Mouse (Mus musculus) limb, embryonic 11.5 days (tissue): ENCODE data around the gene Erich4. TPM values are rescaled to one million over a fixed set of nuclear protein-coding genes. Genes with fewer than 3 reads are reported as not detected.
A peak's percentile ranks its signal among the peaks of the same experiment; 100 is the strongest.

Experiments
- ATAC-seq: fragments of 200-750 bp; cut with Nextera tagmentation; 2 replicates; pipeline ENCODE4 v1.8.0; 2017; ENCODE audit warnings: low read depth; ENCODE audit not compliant: insufficient number of reproducible peaks, low FRiP score, low TSS enrichment
- DNase-seq: peaks from one replicate; pipeline ENCODE4 v3.0.0-alpha.2; 2015; ENCODE audit warnings: low spot score
- H3K27ac ChIP-seq: fragments of 300-500 bp; sonication (generic); replicated peaks from 2 replicates; pipeline ENCODE4 v1.5.1; 2014; ENCODE audit warnings: low read depth, mild to moderate bottlenecking, low read length
- H3K27me3 ChIP-seq: fragments of 300-500 bp; sonication (generic); 2 replicates; pipeline ENCODE4 v1.6.1; 2014; ENCODE audit warnings: mild to moderate bottlenecking, low read length, mixed read lengths; ENCODE audit not compliant: control insufficient read depth, insufficient read depth
- H3K36me3 ChIP-seq: fragments of 300-500 bp; sonication (generic); 2 replicates; pipeline ENCODE4 v1.6.1; 2014; ENCODE audit warnings: mild to moderate bottlenecking, low read length, moderate library complexity, mixed read lengths; ENCODE audit not compliant: control insufficient read depth, insufficient read depth
- H3K4me1 ChIP-seq: fragments of 300-500 bp; sonication (generic); 2 replicates; pipeline ENCODE4 v1.6.1; 2014; ENCODE audit warnings: low read length, mixed read lengths; ENCODE audit not compliant: control insufficient read depth, insufficient read depth
- H3K4me2 ChIP-seq: fragments of 300-500 bp; sonication (generic); 2 replicates; pipeline ENCODE4 v1.6.1; 2014; ENCODE audit warnings: low read depth, mild to moderate bottlenecking, moderate library complexity; ENCODE audit not compliant: severe bottlenecking
- H3K4me3 ChIP-seq: fragments of 300-500 bp; sonication (generic); 2 replicates; pipeline ENCODE4 v1.5.1; 2014; ENCODE audit warnings: low read depth, low read length
- H3K9ac ChIP-seq: fragments of 300-500 bp; sonication (generic); 2 replicates; pipeline ENCODE4 v1.6.1; 2014; ENCODE audit warnings: mild to moderate bottlenecking, low read length
- H3K9me3 ChIP-seq: fragments of 300-500 bp; sonication (generic); 2 replicates; pipeline ENCODE4 v1.6.1; 2016; ENCODE audit warnings: low read length; ENCODE audit not compliant: control insufficient read depth
- WGBS: fragments of 180-500 bp; shearing (Covaris S2); extraction: QIAGEN DNeasy Blood & Tissue Kit; methylation state at CpG from one replicate; pipeline ENCODE4 v1.1.7; 2014; 5-methylcytosine and 5-hydroxymethylcytosine counted together
- polyA plus RNA-seq: library from polyadenylated mRNA; unstranded; fragments of >200 nt; fragmentation: Nextera tagmentation; extraction: Ambion mirVana; gene quantifications from 2 replicates; pipeline ENCODE4 v1.2.1, GENCODE M21; 2014

The Erich4 gene
- polyA plus RNA-seq, 1 experiment from 2014 or later: not detected

DNA sequence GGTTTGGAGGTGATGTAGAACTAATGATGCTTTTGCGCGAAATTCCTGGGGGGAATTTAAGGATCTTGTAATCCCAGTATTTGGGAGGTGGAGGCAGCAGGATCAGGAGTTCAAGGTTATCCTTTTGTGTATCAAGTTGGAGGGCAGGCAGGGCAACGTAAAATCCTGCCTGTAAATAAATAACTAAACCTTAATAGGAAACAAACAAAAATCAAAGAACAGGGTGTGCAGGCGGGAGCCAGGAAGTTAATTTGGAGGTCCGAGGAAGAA, 4.0 kb upstream of the Erich4 start:
- no peak for DNase-seq
- Histone ChIP-seq H3K27ac (no peak overlapping the region), H3K4me3 (peak overlapping the region; percentile 52), H3K4me2 (peak overlapping the region; percentile 50), H3K9me3 (no peaks in the 10 kb centered on the region), H3K36me3 (0 out of 2 replicates have a peak, but pooled peaks cover 3% of the 10 kb centered on the region), H3K9ac (peak overlapping the region; percentile 53), H3K27me3 (no peaks in the 10 kb centered on the region), H3K4me1 (0 out of 2 replicates have a peak, but pooled peaks cover 3% of the 10 kb centered on the region)
- ATAC-seq: no peak
- whole genome bisulfite sequencing: 19% methylated on average over 5 of the region's 5 CpGs

DNA sequence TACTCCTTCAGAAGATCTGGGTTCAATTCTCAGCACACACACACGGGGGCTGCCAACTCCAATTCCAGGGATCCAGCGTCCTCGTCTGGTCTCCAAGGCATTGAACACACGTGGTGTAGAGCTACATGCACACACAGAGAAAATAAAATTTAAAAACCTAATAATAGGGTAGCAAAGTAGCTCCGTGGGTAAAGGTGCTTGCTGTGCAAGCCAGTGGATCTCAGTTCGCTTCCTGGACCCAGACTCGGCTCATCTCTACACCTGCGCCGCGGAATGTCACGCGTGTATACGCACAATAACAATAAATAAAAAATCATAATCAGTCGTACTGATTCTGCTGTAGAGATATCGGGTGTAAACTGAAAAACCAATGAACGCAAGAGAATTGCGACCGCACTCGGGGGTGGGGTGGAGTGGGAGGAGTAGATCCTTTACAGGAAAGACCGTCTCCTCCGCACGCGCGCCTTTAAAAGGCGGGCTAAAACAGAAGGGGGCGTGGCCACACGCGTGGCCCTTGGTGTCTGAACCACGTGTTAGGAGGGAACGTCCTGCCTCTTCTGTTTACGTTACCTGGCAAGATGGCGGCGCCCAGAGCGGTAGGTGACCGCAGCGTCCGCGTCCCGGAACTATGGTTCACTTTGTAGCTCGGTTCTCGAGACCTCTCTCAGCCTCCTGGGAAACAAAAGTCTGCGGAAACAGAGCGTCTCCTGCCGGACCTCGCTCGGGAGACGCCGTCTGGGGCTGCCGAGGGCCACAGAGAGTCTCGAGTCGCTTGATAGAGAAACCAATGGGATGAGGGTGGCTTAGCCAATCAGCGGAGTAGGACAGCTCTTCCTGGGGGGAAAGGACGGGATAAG, 3.4 kb upstream of the Erich4 start, which contains the start of gene Dmac2:
Gene Dmac2, plus strand, starts transcription at position 550 of the 857 bp plus-strand sequence.
- H3K27ac ChIP-seq: no peak within 1 kb of the TSS
- H3K4me1 ChIP-seq: 0 out of 2 replicates have a peak, but pooled peaks cover 3% of the 10 kb centered on the region
- peak within 1 kb of the TSS; percentile 50 for H3K4me2 ChIP-seq
- DNase-seq: peak; percentile 94
- H3K27me3 ChIP-seq: no peaks in the 10 kb centered on the region
- WGBS: 2% methylated on average over 53 of the region's 53 CpGs
- peak within 1 kb of the TSS; percentile 53 for H3K9ac ChIP-seq
- peak within 1 kb of the TSS; percentile 52 for H3K4me3 ChIP-seq
- H3K36me3 ChIP-seq: 0 out of 2 replicates have a peak, but pooled peaks cover 3% of the 10 kb centered on the region
- ATAC-seq: peak; percentile 92
- H3K9me3 ChIP-seq: no peaks in the 10 kb centered on the region

DNA sequence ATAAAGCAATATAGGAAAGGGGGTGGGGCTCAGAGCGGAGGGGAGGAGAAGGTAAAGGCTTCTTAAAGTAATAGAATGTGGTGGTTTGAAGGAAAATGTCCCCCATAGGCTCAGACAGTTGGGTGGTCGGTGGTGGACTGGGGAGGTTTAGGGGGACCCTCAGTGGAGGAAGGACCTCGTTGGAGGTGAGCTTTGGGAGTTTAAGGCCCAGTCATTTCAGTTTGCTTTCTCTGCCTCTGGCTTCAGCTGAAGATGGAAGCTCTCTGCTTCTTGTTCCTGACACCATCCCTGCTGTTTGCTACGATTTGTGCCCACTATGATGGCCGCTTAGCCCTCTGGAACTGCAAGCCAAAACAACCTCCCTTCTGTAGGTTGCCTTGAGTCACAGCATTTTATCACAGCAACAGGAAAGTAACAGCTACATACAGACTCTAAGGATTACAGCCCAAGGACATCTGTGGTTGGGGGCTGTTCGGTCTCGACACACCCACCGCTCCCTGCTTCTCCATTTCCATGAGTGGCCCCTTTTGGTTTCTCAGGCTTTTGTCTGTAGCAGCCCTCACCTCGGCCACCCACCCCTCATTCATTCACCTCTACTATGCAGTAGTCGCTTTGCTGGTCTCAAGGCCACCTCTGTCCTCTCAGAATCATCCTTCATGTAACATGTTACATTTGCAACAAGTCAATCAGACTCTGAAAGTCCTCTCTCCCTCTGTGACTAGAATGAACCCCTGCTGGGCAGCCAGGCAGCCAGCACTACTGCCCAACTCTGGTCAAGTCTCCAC, 1.9 kb upstream of the Erich4 start:
- 0 out of 2 replicates have a peak, but pooled peaks cover 3% of the 10 kb centered on the region for H3K4me1 ChIP-seq
- WGBS: 81% methylated on average over 10 of the region's 10 CpGs
- H3K4me3 ChIP-seq: no peak overlapping the region
- no peaks in the 10 kb centered on the region for H3K9me3 ChIP-seq
- 0 out of 2 replicates have a peak, but pooled peaks cover 3% of the 10 kb centered on the region for H3K36me3 ChIP-seq
- no peak overlapping the region for H3K4me2 ChIP-seq
- no peaks in the 10 kb centered on the region for H3K27me3 ChIP-seq
- DNase-seq: no peak
- no peak overlapping the region for H3K27ac ChIP-seq
- no peak for ATAC-seq
- no peak overlapping the region for H3K9ac ChIP-seq

- no peak overlapping the region for H3K4me2 ChIP-seq
- no peak for DNase-seq
- H3K9ac ChIP-seq: no peak overlapping the region
- no peaks in the 10 kb centered on the region for H3K9me3 ChIP-seq
- no peak for ATAC-seq
- H3K27me3 ChIP-seq: no peaks in the 10 kb centered on the region
- WGBS: 74% methylated on average over 21 of the region's 21 CpGs
- no peak overlapping the region for H3K4me3 ChIP-seq
- no peaks in the 10 kb centered on the region for H3K36me3 ChIP-seq
- no peak overlapping the region for H3K27ac ChIP-seq
- 0 out of 2 replicates have a peak, but pooled peaks cover 3% of the 10 kb centered on the region for H3K4me1 ChIP-seq
These were observed 624 bp downstream of the Erich4 start for GRCm38 (mm10) chr7:25614831-25615705.

DNA sequence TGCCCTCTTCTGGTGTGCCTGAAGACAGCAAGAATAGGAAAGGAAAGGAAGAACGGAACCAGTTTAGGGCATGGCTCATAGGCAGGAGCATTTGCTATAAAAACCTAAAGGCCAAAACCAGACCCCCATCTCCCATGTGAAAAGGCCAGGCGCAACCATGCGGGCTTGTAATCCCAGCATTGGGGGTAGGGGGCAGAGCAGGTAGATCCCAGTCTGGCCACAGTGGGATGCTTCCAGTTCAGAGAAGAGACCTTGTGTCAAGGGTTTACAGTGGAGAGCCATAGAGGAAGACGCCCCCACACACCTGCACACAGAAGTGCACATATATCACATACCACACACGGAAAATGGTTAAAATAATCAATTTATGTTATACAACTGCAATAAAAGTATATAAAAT, 1.6 kb downstream of the Erich4 start:
- Histone ChIP-seq H3K9me3 (no peaks in the 10 kb centered on the region), H3K27ac (no peak overlapping the region), H3K9ac (no peak overlapping the region), H3K4me3 (no peak overlapping the region), H3K27me3 (no peaks in the 10 kb centered on the region), H3K4me2 (no peak overlapping the region), H3K36me3 (no peaks in the 10 kb centered on the region), H3K4me1 (no peaks in the 10 kb centered on the region)
- DNase-seq: no peak
- WGBS: 91% methylated on average over 5 of the region's 5 CpGs
- ATAC-seq: no peak

DNA sequence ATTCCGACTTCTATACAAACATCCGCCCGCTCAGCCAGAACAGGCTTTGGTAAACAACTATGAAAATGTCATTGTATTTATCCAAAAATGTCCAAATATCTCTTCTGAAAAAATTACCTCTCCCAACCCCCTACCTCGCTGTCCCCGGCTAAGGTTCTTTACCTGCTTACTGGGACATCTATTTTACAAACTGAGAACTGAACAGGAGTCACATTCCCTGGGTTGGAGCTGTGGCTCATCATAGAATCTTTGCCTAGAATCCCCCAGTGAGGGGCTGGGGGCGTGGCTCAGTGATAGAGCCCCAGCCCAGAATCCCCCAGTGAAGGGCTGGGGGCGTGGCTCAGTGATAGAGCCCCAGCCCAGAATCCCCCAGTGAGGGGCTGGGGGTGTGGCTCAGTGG, 4.2 kb downstream of the Erich4 start:
- no peak for ATAC-seq

GRCm38 (mm10) chr7:25610056-25610455, 5.6 kb downstream of the Erich4 start:
- H3K27ac ChIP-seq: no peak overlapping the region
- 45% methylated on average over 6 of the region's 6 CpGs for WGBS

More for the DNA sequence above, 4.2 kb downstream of the Erich4 start:
- Histone ChIP-seq H3K4me2 (no peak overlapping the region), H3K36me3 (no peaks in the 10 kb centered on the region), H3K9me3 (no peaks in the 10 kb centered on the region), H3K4me1 (no peaks in the 10 kb centered on the region), H3K27me3 (no peaks in the 10 kb centered on the region), H3K4me3 (no peak overlapping the region), H3K9ac (no peak overlapping the region), H3K27ac (no peak overlapping the region)
- 56% methylated on average over 7 of the region's 7 CpGs for WGBS
- DNase-seq: no peak

DNA sequence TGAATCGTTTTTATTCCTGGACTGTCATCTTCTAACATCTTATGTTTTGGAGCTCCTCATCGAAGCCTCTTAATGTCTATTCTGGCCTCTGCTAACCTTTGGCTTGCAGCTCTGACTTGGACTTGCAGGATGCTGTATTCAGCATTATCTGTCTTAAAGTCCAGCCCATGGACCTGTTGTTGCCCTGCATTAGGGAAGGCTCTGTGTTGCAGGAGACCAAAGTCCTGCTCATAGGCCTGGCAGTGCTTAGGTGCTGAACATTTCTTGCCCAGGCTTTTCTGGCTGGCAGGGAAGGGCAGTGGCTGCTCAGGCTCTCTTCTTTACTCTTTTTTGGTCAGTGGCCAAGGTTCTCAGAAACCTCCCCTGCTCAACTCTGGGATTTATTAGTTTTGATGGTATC, 8.5 kb downstream of the Erich4 start:
- Histone ChIP-seq H3K9ac (no peak overlapping the region), H3K4me2 (no peak overlapping the region), H3K36me3 (no peaks in the 10 kb centered on the region), H3K4me1 (no peaks in the 10 kb centered on the region), H3K27ac (no peak overlapping the region), H3K4me3 (no peak overlapping the region), H3K9me3 (no peaks in the 10 kb centered on the region), H3K27me3 (no peaks in the 10 kb centered on the region)
- WGBS: 83% methylated on average over 2 of the region's 2 CpGs
- ATAC-seq: no peak
- no peak for DNase-seq

More at GRCm38 (mm10) chr7:25610056-25610455, 5.6 kb downstream of the Erich4 start:
- H3K4me3 ChIP-seq: no peak overlapping the region
- H3K4me1 ChIP-seq: no peaks in the 10 kb centered on the region
- H3K4me2 ChIP-seq: no peak overlapping the region
- no peaks in the 10 kb centered on the region for H3K36me3 ChIP-seq
- no peak for ATAC-seq
- no peak for DNase-seq
- no peak overlapping the region for H3K9ac ChIP-seq
- H3K27me3 ChIP-seq: no peaks in the 10 kb centered on the region
- H3K9me3 ChIP-seq: no peaks in the 10 kb centered on the region
